Mouse (Mus musculus) ovary, postnatal 14 days (tissue): ENCODE data around the gene Fat1.

Source experiments
- DNase-seq: peaks from one replicate; pipeline ENCODE4 v3.0.0; 2022; ENCODE audit warnings: low spot score

Fat1 gene

GRCm38 (mm10) chr8:45002686-45003085 is 67.4 kb downstream of the Fat1 start:
- no peak for DNase-seq

- no peak for DNase-seq
These were observed 68.8 kb downstream of the Fat1 start for GRCm38 (mm10) chr8:45004021-45004420.

- DNase-seq: peak; percentile 26
These were observed 75.4 kb downstream of the Fat1 start for GRCm38 (mm10) chr8:45010685-45011084.

- DNase-seq: no peak
These were observed 76.5 kb downstream of the Fat1 start for GRCm38 (mm10) chr8:45011774-45012173.

- DNase-seq: no peak
These were observed 78.6 kb downstream of the Fat1 start for GRCm38 (mm10) chr8:45013852-45014251.

GRCm38 (mm10) chr8:45014498-45015067 is 79.3 kb downstream of the Fat1 start:
- DNase-seq: no peak

GRCm38 (mm10) chr8:45015876-45016275 is 80.6 kb downstream of the Fat1 start:
- DNase-seq: no peak

GRCm38 (mm10) chr8:45019241-45019640 is 84.0 kb downstream of the Fat1 start:
- DNase-seq: no peak

- DNase-seq: no peak
These were observed 85.9 kb downstream of the Fat1 start for GRCm38 (mm10) chr8:45021171-45021570.

GRCm38 (mm10) chr8:45021911-45022665 is 86.8 kb downstream of the Fat1 start:
- DNase-seq: no peak

- DNase-seq: no peak
These were observed 92.8 kb downstream of the Fat1 start for GRCm38 (mm10) chr8:45028081-45028497.

GRCm38 (mm10) chr8:45038350-45038749 is 103.1 kb downstream of the Fat1 start:
- no peak for DNase-seq

- DNase-seq: no peak
These were observed 108.9 kb downstream of the Fat1 start for GRCm38 (mm10) chr8:45044160-45044559.

GRCm38 (mm10) chr8:45050451-45050850 is 115.2 kb downstream of the Fat1 start:
- DNase-seq: no peak

GRCm38 (mm10) chr8:45051236-45051635 is 116.0 kb downstream of the Fat1 start:
- no peak for DNase-seq

GRCm38 (mm10) chr8:45052205-45052604 is 117.0 kb downstream of the Fat1 start:
- DNase-seq: no peak

- DNase-seq: no peak
These were observed 117.4 kb downstream of the Fat1 start for GRCm38 (mm10) chr8:45052618-45053017.

GRCm38 (mm10) chr8:45055500-45055899 is 120.3 kb downstream of the Fat1 start:
- no peak for DNase-seq

GRCm38 (mm10) chr8:45056810-45057209 is 121.6 kb downstream of the Fat1 start:
- DNase-seq: no peak

- DNase-seq: no peak
These were observed 124.8 kb downstream of the Fat1 start for GRCm38 (mm10) chr8:45060083-45060482.

- DNase-seq: no peak
These were observed 127.1 kb downstream of the Fat1 start for GRCm38 (mm10) chr8:45062311-45062710.

- no peak for DNase-seq
These were observed 128.0 kb downstream of the Fat1 start for GRCm38 (mm10) chr8:45062982-45063924.
